Mouse (Mus musculus) hindbrain, embryonic 15.5 days (tissue): ENCODE measurements around the gene Lrrfip2. TPM values are rescaled to one million over a fixed set of nuclear protein-coding genes. Genes with fewer than 3 reads are reported as not detected.

ENCODE experiments used
- ATAC-seq: fragments of 200-750 bp; cut with Nextera tagmentation; 2 replicates; pipeline ENCODE4 v1.8.0; 2017; ENCODE audit warnings: low read depth, moderate number of reproducible peaks, moderate TSS enrichment; ENCODE audit not compliant: low FRiP score
- H3K27ac ChIP-seq: fragments of 300-500 bp; sonication (generic); replicated peaks from 2 replicates; pipeline ENCODE4 v1.5.1; 2015; ENCODE audit warnings: mild to moderate bottlenecking, inconsistent platforms
- H3K27me3 ChIP-seq: fragments of 300-500 bp; sonication (generic); 2 replicates; pipeline ENCODE4 v1.6.1; 2015; ENCODE audit warnings: control low read depth, inconsistent platforms
- H3K36me3 ChIP-seq: fragments of 300-500 bp; sonication (generic); 2 replicates; pipeline ENCODE4 v1.6.1; 2015; ENCODE audit warnings: control low read depth, inconsistent platforms
- H3K4me1 ChIP-seq: fragments of 300-500 bp; sonication (generic); replicated peaks from 2 replicates; pipeline ENCODE4 v1.6.1; 2015; ENCODE audit warnings: control low read depth, inconsistent platforms
- H3K4me2 ChIP-seq: fragments of 300-500 bp; sonication (generic); 2 replicates; pipeline ENCODE4 v1.6.1; 2015; ENCODE audit warnings: moderate library complexity, mild to moderate bottlenecking, inconsistent platforms
- H3K4me3 ChIP-seq: fragments of 300-500 bp; sonication (generic); 2 replicates; pipeline ENCODE4 v1.5.1; 2015; ENCODE audit warnings: mild to moderate bottlenecking, inconsistent platforms
- H3K9ac ChIP-seq: fragments of 300-500 bp; sonication (generic); 2 replicates; pipeline ENCODE4 v1.6.1; 2015; ENCODE audit warnings: inconsistent platforms
- H3K9me3 ChIP-seq: fragments of 300-500 bp; sonication (generic); 2 replicates; pipeline ENCODE4 v1.6.1; 2016; ENCODE audit warnings: control low read depth, inconsistent platforms
- WGBS: fragments of 180-500 bp; shearing (Covaris S2); methylation state at CpG from one replicate; pipeline ENCODE4 v1.1.7; 2015; 5-methylcytosine and 5-hydroxymethylcytosine counted together
- polyA plus RNA-seq: library from polyadenylated mRNA; unstranded; fragments of >200 nt; fragmentation: Nextera tagmentation; extraction: Ambion mirVana; gene quantifications from 2 replicates; pipeline ENCODE4 v1.2.1, GENCODE M21; 2015

Gene Lrrfip2
- polyA plus RNA-seq, 1 experiment from 2014 or later: 45.9 TPM

DNA sequence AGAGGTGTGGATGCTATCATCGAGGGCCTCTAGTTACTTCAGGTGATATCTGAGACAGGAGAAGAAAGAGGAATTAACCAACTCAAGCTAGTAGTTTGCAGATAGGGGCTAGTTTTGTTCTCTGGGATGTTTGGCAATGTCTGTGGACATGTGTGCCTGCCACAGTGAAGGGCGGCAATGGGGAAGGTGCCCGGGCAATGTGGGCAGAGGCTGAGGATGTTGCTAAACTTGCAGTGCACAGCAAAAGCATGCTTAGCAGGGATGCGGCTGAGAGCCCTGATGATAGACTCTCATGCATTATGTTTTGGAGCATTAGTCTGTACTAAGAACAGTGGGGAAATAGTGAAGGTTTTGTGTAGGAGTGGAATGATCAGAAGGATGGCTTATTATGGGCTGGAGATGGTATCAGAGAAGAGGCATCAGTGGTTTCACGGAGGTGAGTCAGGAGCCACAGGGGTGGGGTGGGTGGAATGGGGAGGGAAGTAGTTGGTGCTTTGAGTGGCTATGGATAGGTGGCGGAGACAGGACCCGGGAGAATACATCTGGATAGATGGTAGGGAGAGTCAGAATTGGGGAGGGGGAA is 28.9 kb downstream of the Lrrfip2 start:
- H3K4me2 ChIP-seq: no peak overlapping the region
- ATAC-seq: no peak

DNA sequence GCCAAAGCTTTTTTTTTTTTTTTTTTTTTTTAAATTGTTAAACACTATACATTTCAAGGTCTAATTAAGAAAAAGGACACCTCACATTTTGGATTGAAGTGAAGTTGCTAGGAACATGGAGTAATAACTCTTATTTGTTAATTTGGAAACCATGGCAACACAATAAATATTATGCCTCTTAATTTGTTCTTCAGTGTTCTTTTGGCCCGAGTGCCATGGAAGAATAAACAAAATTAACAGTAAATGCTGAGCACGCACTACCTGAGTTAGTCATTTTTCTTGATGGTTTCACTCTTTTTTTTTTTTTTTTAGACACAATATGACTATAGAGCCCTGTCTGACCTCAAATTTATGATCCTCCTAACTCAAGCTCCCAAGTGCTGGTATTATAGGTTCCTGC is 30.6 kb downstream of the Lrrfip2 start:
- Histone ChIP-seq H3K27ac (no peak overlapping the region), H3K4me1 (no peaks in the 10 kb centered on the region), H3K36me3 (no peaks in the 10 kb centered on the region), H3K27me3 (no peaks in the 10 kb centered on the region), H3K9ac (no peak overlapping the region), H3K9me3 (no peaks in the 10 kb centered on the region), H3K4me3 (no peak overlapping the region), H3K4me2 (no peak overlapping the region)
- ATAC-seq: no peak
- WGBS: 85% methylated on average over 2 of the region's 2 CpGs

More for the DNA sequence above, 28.9 kb downstream of the Lrrfip2 start:
- Histone ChIP-seq H3K9me3 (no peaks in the 10 kb centered on the region), H3K9ac (no peak overlapping the region), H3K27me3 (no peaks in the 10 kb centered on the region), H3K27ac (no peak overlapping the region), H3K4me1 (no peaks in the 10 kb centered on the region), H3K36me3 (no peaks in the 10 kb centered on the region), H3K4me3 (no peak overlapping the region)
- 93% methylated on average over 7 of the region's 7 CpGs for WGBS

DNA sequence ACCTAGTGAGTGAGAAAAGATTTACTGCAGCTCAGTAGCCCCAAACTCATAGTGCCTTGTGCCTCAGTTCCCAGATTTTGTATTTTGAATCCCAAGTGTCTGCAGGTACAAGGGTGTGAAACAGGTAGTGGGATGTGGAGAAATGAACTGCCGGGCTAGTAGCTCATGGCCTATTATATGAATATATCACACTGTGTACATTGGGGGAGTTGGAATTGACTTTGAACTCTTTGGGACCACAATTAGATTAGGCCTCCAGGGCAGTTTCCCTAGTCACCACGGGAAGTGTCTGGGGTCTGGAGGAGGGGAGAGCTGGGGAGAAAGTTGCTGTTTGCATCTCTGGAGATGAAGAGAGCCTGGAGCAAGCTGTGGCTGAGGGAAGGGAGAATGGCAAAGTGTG is 31.0 kb downstream of the Lrrfip2 start:
- Histone ChIP-seq H3K27ac (no peak overlapping the region), H3K36me3 (no peaks in the 10 kb centered on the region), H3K9ac (no peak overlapping the region), H3K4me3 (no peak overlapping the region), H3K4me2 (no peak overlapping the region), H3K9me3 (no peaks in the 10 kb centered on the region), H3K27me3 (no peaks in the 10 kb centered on the region), H3K4me1 (no peaks in the 10 kb centered on the region)
- no peak for ATAC-seq
- WGBS: 84% methylated on average over 2 of the region's 2 CpGs

DNA sequence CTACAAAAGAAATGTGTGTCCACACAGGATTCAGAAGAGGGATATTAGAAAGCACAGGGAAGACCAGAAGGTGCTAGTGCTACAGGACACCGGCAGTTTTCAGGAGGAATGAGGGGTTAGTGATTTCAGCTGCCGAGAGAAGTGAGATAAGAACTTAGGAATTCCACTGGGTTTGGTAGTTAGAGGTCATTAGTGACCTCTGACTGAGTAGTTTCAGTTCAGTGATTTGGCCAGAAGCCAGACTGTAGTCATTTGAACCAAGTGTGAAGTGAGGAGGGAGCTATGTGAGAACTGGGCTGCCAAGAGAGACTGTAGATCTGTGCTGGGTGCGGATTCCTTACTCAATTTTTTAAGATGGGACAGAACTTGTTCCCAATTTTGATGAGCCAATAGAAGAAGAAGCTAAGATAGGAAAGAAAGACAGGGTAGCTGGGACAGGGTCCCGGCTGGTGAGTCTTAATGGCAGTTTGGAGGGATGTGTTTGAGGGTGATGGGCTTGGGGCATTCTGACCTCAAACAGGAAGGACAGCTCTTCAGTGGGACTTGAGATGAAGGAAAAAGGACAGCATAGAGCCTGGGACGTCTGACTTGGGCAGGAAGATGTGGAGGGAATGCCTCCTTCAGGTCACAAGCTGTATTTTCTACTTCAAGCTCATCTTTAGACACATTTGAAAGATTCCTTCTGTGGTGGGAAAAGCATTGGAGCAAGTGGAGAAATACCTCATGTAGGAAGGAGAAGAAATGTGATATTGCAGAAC is 32.0 kb downstream of the Lrrfip2 start:
- Histone ChIP-seq H3K4me2 (no peak overlapping the region), H3K4me1 (no peaks in the 10 kb centered on the region), H3K27me3 (no peaks in the 10 kb centered on the region), H3K27ac (no peak overlapping the region), H3K9me3 (no peaks in the 10 kb centered on the region), H3K36me3 (no peaks in the 10 kb centered on the region), H3K9ac (no peak overlapping the region), H3K4me3 (no peak overlapping the region)
- whole genome bisulfite sequencing: 74% methylated on average over 5 of the region's 5 CpGs
- ATAC-seq: no peak

DNA sequence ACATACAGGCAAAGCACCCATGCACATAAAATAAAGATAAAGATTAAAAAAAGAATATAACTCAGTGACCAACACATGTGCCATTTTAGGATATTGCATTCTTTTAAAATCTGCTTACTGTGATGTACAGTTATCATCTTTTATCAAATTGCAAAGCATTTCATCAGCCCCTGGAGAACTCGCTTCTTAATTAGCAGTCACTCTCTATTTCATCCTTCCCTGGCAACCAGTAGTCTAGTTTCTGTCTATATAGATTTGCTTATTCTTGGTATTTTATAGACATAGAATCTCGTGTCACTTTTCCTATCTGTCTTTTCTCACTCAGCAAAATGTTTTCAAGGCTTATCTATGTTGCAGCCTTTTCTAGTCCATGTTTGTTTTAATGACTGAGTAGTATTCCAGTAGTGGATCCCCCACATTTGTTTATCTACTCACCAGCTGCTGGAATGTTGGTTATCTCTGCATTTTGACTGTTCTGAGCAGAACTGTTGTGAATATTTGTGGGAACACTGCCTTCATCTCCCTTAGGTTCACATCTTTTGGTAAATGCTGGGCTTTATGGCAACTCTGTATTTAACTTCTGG is 35.0 kb downstream of the Lrrfip2 start:
- Histone ChIP-seq H3K36me3 (no peaks in the 10 kb centered on the region), H3K4me3 (no peak overlapping the region), H3K27me3 (no peaks in the 10 kb centered on the region), H3K9me3 (no peaks in the 10 kb centered on the region), H3K4me2 (no peak overlapping the region), H3K9ac (no peak overlapping the region), H3K4me1 (no peaks in the 10 kb centered on the region), H3K27ac (no peak overlapping the region)
- ATAC-seq: no peak
- 89% methylated on average over 2 of the region's 2 CpGs for WGBS

DNA sequence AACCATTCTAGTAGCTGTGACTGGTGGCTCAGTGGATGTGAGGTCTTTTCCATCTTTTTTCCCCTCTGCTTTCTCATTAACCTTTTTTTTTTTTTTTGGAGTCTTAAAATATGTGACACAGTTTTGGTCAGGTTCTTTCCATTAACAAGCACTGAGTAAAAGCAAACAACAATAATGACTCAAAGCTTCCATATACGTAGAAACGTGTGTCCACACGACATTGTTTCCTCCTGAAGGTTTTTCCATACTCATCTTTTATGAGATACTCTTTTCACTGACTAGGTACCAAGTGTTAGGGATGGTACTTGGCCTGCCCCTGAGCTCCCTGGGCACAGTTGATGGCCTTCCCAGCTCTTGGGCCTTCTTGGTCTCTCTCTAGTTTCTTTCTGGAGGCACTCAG is 35.6 kb downstream of the Lrrfip2 start:
- Histone ChIP-seq H3K27me3 (no peaks in the 10 kb centered on the region), H3K36me3 (no peaks in the 10 kb centered on the region), H3K9me3 (no peaks in the 10 kb centered on the region), H3K9ac (no peak overlapping the region), H3K4me1 (no peaks in the 10 kb centered on the region), H3K4me2 (no peak overlapping the region), H3K27ac (no peak overlapping the region), H3K4me3 (no peak overlapping the region)
- WGBS: 97% methylated on average over 3 of the region's 3 CpGs
- ATAC-seq: no peak

DNA sequence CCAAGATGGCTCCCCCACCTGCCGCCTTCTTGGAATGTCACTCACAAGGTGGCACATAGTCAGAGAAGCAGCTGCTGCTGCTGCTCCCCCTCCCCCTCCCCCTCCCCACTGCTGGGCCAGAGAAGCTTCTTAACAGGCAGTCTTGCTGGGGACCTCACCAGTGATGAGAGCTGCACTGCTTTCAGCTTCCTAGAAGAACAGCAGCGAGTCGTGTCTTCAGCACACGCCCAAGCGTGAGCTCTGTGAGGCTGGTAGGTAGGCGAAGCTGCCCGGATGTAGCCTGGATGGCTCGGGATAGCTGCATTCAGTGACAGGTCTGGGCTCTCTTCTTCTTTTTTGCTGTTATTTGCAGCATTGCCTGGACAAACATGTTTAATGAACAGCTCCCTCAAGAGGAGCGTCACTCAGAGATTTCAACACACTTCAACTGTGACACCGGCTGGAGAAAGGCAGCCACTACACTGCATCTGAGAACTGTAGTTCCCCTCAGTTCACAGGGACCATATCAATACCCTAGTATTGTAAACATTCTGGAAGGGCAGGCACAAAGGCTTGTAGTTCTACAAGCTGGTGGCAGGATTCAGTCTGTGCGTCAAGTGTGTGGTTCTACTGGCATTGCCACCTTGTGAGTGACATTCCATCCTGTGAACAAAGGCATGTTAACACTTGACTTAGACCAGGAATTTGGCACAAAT is 38.5 kb downstream of the Lrrfip2 start:
- Histone ChIP-seq H3K4me1 (no peaks in the 10 kb centered on the region), H3K4me3 (no peak overlapping the region), H3K36me3 (no peaks in the 10 kb centered on the region), H3K9ac (no peak overlapping the region), H3K27ac (no peak overlapping the region), H3K4me2 (no peak overlapping the region), H3K27me3 (no peaks in the 10 kb centered on the region), H3K9me3 (no peaks in the 10 kb centered on the region)
- ATAC-seq: no peak
- WGBS: 89% methylated on average over 11 of the region's 11 CpGs

DNA sequence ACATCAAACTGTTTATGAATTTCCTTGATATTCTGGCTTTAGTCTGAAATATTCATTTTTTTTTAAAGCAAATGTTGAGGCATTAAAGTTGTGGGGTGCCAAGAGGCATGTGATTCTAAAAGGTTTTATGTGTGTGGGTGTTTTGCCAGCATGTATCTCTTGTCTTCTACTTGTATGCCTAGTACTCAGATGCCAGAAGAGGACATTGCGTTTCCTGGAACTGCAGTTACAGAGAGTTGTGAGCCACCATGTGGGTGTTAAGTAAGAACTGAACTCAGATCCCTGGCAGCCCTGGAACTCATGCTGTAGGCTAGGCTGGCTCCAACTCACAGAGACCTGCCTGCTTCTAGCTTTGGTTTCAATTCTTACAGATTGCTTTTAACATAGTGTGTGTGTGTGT is 42.2 kb downstream of the Lrrfip2 start:
- Histone ChIP-seq H3K27me3 (no peaks in the 10 kb centered on the region), H3K4me2 (no peak overlapping the region), H3K4me1 (no peaks in the 10 kb centered on the region), H3K27ac (no peak overlapping the region), H3K36me3 (0 out of 2 replicates have a peak, but pooled peaks cover 5% of the 10 kb centered on the region), H3K9ac (no peak overlapping the region), H3K4me3 (no peak overlapping the region), H3K9me3 (no peaks in the 10 kb centered on the region)
- ATAC-seq: no peak
- 100% methylated on average over 1 of the region's 1 CpGs for WGBS

DNA sequence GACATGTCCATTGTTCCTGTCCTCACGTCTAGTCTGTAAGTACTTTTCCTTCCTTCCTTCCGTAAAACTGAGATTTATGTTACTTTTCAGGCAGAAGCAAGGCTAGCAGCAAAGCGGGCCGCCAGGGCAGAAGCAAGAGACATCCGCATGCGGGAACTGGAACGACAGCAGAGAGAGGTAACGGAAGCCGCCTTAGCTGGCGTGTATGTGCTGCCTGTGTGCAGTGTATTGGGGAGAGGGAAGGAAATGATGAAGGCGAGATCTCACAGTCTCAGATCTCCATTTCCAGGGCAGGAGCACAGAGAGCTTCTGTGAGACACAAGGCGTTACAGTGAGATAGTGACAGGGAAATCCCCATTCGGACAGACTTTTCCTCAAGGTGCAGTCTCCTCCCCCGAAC is 43.8 kb downstream of the Lrrfip2 start:
- no peaks in the 10 kb centered on the region for H3K4me1 ChIP-seq
- H3K27me3 ChIP-seq: no peaks in the 10 kb centered on the region
- no peak overlapping the region for H3K4me2 ChIP-seq
- no peak overlapping the region for H3K4me3 ChIP-seq
- H3K36me3 ChIP-seq: 0 out of 2 replicates have a peak, but pooled peaks cover 5% of the 10 kb centered on the region
- no peak for ATAC-seq
- H3K27ac ChIP-seq: no peak overlapping the region
- 93% methylated on average over 14 of the region's 14 CpGs for WGBS
- H3K9ac ChIP-seq: no peak overlapping the region
- H3K9me3 ChIP-seq: no peaks in the 10 kb centered on the region

DNA sequence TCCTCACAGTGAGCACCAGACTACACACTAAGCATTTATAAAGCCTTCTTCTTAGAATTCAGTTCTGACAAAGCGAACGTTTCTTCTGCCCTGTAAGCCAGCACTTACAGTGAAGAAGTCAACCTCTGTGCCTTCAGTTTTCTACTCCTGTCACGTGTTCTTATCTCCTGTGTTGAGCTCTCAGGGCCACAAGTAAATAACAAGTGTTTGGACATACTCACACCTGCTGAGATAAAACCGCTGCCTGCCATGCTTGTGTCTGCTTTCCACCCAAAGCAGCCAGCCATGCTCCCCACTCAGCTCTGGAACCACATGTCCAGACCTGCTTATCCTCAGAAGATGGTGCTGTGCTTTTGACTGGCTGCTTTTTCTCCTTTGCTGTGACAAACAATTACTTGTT is 49.2 kb downstream of the Lrrfip2 start:
- Histone ChIP-seq H3K4me1 (no peaks in the 10 kb centered on the region), H3K36me3 (0 out of 2 replicates have a peak, but pooled peaks cover 5% of the 10 kb centered on the region), H3K4me3 (no peak overlapping the region), H3K27ac (peak overlapping the region; percentile 20; the same call in 1 of the 2 replicates), H3K4me2 (no peak overlapping the region), H3K27me3 (no peaks in the 10 kb centered on the region), H3K9ac (no peak overlapping the region), H3K9me3 (no peaks in the 10 kb centered on the region)
- ATAC-seq: no peak
- WGBS: 48% methylated on average over 4 of the region's 4 CpGs

DNA sequence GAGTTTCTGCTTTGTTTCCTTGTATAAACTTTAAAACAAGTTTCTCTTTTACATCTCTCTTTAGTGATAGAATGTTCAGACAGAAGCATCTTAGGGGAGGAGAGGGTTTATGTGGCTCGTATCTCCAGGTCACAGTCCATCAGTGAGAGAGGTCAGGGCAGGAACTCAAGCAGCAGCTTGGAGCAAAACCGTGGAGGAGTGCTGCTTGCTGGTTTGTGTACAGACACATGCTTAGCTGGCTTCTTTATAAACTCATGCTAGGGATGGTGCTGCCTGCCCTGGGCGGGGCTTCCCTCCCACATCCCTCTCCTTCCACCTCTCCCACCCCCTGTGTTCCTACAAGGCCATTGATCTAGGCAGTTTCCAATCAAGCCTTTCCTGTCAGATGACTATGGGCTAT is 53.0 kb downstream of the Lrrfip2 start:
- Histone ChIP-seq H3K27me3 (no peaks in the 10 kb centered on the region), H3K4me2 (no peak overlapping the region), H3K9ac (no peak overlapping the region), H3K9me3 (no peaks in the 10 kb centered on the region), H3K4me3 (no peak overlapping the region), H3K4me1 (no peaks in the 10 kb centered on the region), H3K27ac (no peak overlapping the region), H3K36me3 (no peaks in the 10 kb centered on the region)
- WGBS: 65% methylated on average over 3 of the region's 3 CpGs
- ATAC-seq: no peak

DNA sequence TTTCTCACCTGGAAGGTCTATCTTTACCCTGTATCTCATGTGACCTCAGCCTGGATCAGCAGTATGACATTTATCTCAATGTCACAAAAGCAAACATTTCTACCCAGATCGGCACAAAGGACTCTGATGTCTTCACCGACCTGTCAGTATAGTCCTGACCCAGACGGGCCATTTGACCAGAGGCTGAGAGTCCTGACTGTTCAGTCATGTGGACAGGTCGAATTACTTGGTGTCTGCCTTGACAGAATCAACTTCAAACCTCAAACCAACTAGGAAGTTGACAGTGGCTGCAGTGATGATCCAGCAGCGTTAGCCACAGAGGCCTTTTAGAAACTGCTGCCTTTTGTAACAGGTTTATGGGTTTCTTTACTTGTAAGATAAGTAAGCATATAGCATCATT is 56.7 kb downstream of the Lrrfip2 start:
- ATAC-seq: no peak
- H3K27ac ChIP-seq: no peak overlapping the region
- H3K27me3 ChIP-seq: no peaks in the 10 kb centered on the region
- no peaks in the 10 kb centered on the region for H3K9me3 ChIP-seq
- H3K36me3 ChIP-seq: no peaks in the 10 kb centered on the region
- no peak overlapping the region for H3K4me3 ChIP-seq
- no peak overlapping the region for H3K9ac ChIP-seq
- no peak overlapping the region for H3K4me2 ChIP-seq
- 82% methylated on average over 5 of the region's 5 CpGs for WGBS
- H3K4me1 ChIP-seq: no peaks in the 10 kb centered on the region
